Mouse (Mus musculus) CH12.LX (cell line): ENCODE measurements around the gene Rangrf.

Experiments
- CHD1 ChIP-seq: IDR thresholded peaks from 2 replicates; pipeline ENCODE4 v1.6.1; 2012; ENCODE audit warnings: low read depth, low read length, improper control_type of control experiment, inconsistent platforms
- CHD2 ChIP-seq: IDR thresholded peaks from 2 replicates; pipeline ENCODE4 v1.6.1; 2011; ENCODE audit warnings: low read length, improper control_type of control experiment
- CTCF ChIP-seq, 2 experiments: IDR thresholded peaks in 1 of 2; conservative IDR thresholded peaks in 1 of 2; 2 replicates each; pipeline ENCODE4 v1.5.1; 2011 to 2012; ENCODE audit warnings: low read depth in 2 of 2, low read length in 2 of 2, improper control_type of control experiment in 1 of 2, inconsistent platforms in 1 of 2, mild to moderate bottlenecking in 1 of 2, moderate library complexity in 1 of 2
- E2F4 ChIP-seq: IDR thresholded peaks from 2 replicates; pipeline ENCODE4 v1.6.1; 2011; ENCODE audit warnings: low read depth, low read length, improper control_type of control experiment; ENCODE audit not compliant: insufficient replicate concordance
- EP300 ChIP-seq: IDR thresholded peaks from 2 replicates; pipeline ENCODE4 v1.6.1; 2011; ENCODE audit warnings: low read length, improper control_type of control experiment
- HCFC1 ChIP-seq: IDR thresholded peaks from 2 replicates; pipeline ENCODE4 v1.6.1; 2012; ENCODE audit warnings: low read depth, mild to moderate bottlenecking, inconsistent platforms, low read length, improper control_type of control experiment
- JUND ChIP-seq: conservative IDR thresholded peaks from 2 replicates; pipeline ENCODE4 v1.6.1; 2011; ENCODE audit warnings: low read depth, low read length, improper control_type of control experiment
- MYC ChIP-seq: IDR thresholded peaks from 2 replicates; pipeline ENCODE4 v1.6.1; 2011; ENCODE audit warnings: low read depth, mild to moderate bottlenecking, improper control_type of control experiment, low read length
- NRF1 ChIP-seq: IDR thresholded peaks from 2 replicates; pipeline ENCODE4 v1.6.1; 2014; ENCODE audit warnings: low read depth, mild to moderate bottlenecking, inconsistent platforms, low read length, improper control_type of control experiment, moderate library complexity
- POLR2A ChIP-seq: IDR thresholded peaks from 2 replicates; pipeline ENCODE4 v1.6.1; 2011; ENCODE audit warnings: low read depth, mild to moderate bottlenecking, improper control_type of control experiment, low read length
- SMC3 ChIP-seq: IDR thresholded peaks from 2 replicates; pipeline ENCODE4 v1.6.1; 2011; ENCODE audit warnings: low read depth, low read length, improper control_type of control experiment
- TCF12 ChIP-seq: IDR thresholded peaks from 2 replicates; pipeline ENCODE4 v1.6.1; 2014; ENCODE audit warnings: low read depth, mild to moderate bottlenecking, inconsistent platforms, low read length, improper control_type of control experiment
- USF2 ChIP-seq: conservative IDR thresholded peaks from 2 replicates; pipeline ENCODE4 v1.6.1; 2011; ENCODE audit warnings: low read depth, low read length, improper control_type of control experiment
- ZKSCAN1 ChIP-seq: IDR thresholded peaks from 2 replicates; pipeline ENCODE4 v1.6.1; 2012; ENCODE audit warnings: low read depth, inconsistent platforms, low read length, improper control_type of control experiment, borderline replicate concordance

GRCm38 (mm10) chr11:68967337-68968282 is 7.4 kb downstream of the Rangrf start, which contains the start of gene Slc25a35:
- peak; percentile 53; the same call in 1 of the 2 replicates for TF ChIP-seq POLR2A
- no peak; a peak in 2 of 4 replicates for TF ChIP-seq CTCF (conservative IDR thresholded peaks at IDR 0.05 in 1 of 2, IDR thresholded peaks at IDR 0.05 in 1 of 2; ENCODE audit: low read depth in 2 of 2, low read length in 2 of 2)
- no peak; the same call in 1 of the 2 replicates for TF ChIP-seq EP300
- no peak for TF ChIP-seq NRF1
- no peak for TF ChIP-seq E2F4
- TF ChIP-seq USF2 = no peak
- no peak for TF ChIP-seq CHD2
- TF ChIP-seq MYC = no peak
- TF ChIP-seq HCFC1 = no peak
- TF ChIP-seq TCF12 = peak; percentile 43; the same call in 1 of the 2 replicates
- TF ChIP-seq ZKSCAN1 = no peak
- no peak for TF ChIP-seq CHD1
- no peak for TF ChIP-seq SMC3
- no peak for TF ChIP-seq JUND
